Mouse (Mus musculus) layer of hippocampus, adult 9-11 months (tissue): ENCODE measurements around the gene Cog2.

ENCODE experiments used
- DNase-seq: peaks from one replicate; pipeline ENCODE4 v3.0.0; 2022

Cog2 gene

GRCm38 (mm10) chr8:124520249-124521080 is at the start of gene Cog2:
TSS of gene Cog2 (plus strand) at chr8:124520767.
- peak; percentile 92 for DNase-seq

- DNase-seq, result no peak
Measured at GRCm38 (mm10) chr8:124475690-124476089, 44.9 kb upstream of the Cog2 start.

- peak; percentile 92 for DNase-seq
Measured at GRCm38 (mm10) chr8:124476701-124477100, 43.9 kb upstream of the Cog2 start.

GRCm38 (mm10) chr8:124479251-124479650 is 41.3 kb upstream of the Cog2 start:
- no peak for DNase-seq

- no peak for DNase-seq
Measured at GRCm38 (mm10) chr8:124480321-124480720, 40.2 kb upstream of the Cog2 start.

GRCm38 (mm10) chr8:124482790-124483189 is 37.8 kb upstream of the Cog2 start:
- DNase-seq, result peak; percentile 85

- DNase-seq, result no peak
Measured at GRCm38 (mm10) chr8:124483356-124484115, 37.0 kb upstream of the Cog2 start.

- no peak for DNase-seq
Measured at GRCm38 (mm10) chr8:124489311-124489710, 31.3 kb upstream of the Cog2 start.

- DNase-seq, result no peak
Measured at GRCm38 (mm10) chr8:124489786-124490185, 30.8 kb upstream of the Cog2 start.

- DNase-seq, result no peak
Measured at GRCm38 (mm10) chr8:124494397-124494796, 26.2 kb upstream of the Cog2 start.

- no peak for DNase-seq
Measured at GRCm38 (mm10) chr8:124494955-124495354, 25.6 kb upstream of the Cog2 start.

GRCm38 (mm10) chr8:124495676-124496075 is 24.9 kb upstream of the Cog2 start:
- no peak for DNase-seq

- no peak for DNase-seq
Measured at GRCm38 (mm10) chr8:124496266-124496665, 24.3 kb upstream of the Cog2 start.

GRCm38 (mm10) chr8:124496871-124497270 is 23.7 kb upstream of the Cog2 start:
- DNase-seq, result peak; percentile 47

- DNase-seq, result no peak
Measured at GRCm38 (mm10) chr8:124498398-124498797, 22.2 kb upstream of the Cog2 start.

GRCm38 (mm10) chr8:124499236-124499937 is 21.2 kb upstream of the Cog2 start:
- DNase-seq, result no peak

- no peak for DNase-seq
Measured at GRCm38 (mm10) chr8:124499938-124500239, 20.7 kb upstream of the Cog2 start.

GRCm38 (mm10) chr8:124505626-124506025 is 14.9 kb upstream of the Cog2 start:
- peak; percentile 32 for DNase-seq

- peak; percentile 91 for DNase-seq
Measured at GRCm38 (mm10) chr8:124507572-124508320, 12.8 kb upstream of the Cog2 start.

GRCm38 (mm10) chr8:124508321-124508695 is 12.3 kb upstream of the Cog2 start:
- no peak for DNase-seq

GRCm38 (mm10) chr8:124509156-124509555 is 11.4 kb upstream of the Cog2 start:
- DNase-seq, result no peak

- DNase-seq, result no peak
Measured at GRCm38 (mm10) chr8:124516039-124516438, 4.5 kb upstream of the Cog2 start.

GRCm38 (mm10) chr8:124516525-124516924 is 4.0 kb upstream of the Cog2 start:
- peak; percentile 53 for DNase-seq
